Mouse (Mus musculus) forebrain, embryonic 14.5 days (tissue): ENCODE results near the gene Glcci1. TPM values are rescaled to one million over a fixed set of nuclear protein-coding genes. Genes with fewer than 3 reads are reported as not detected.

Source experiments
- ATAC-seq: fragments of 200-750 bp; cut with Nextera tagmentation; 2 replicates; pipeline ENCODE4 v1.8.0; 2017; ENCODE audit warnings: mild to moderate bottlenecking, moderate library complexity
- DNase-seq: peaks from one replicate; pipeline ENCODE4 v3.0.0-alpha.2; 2015; ENCODE audit warnings: low spot score
- H3K27ac ChIP-seq: fragments of 300-500 bp; sonication (generic); 2 replicates; pipeline ENCODE4 v1.5.1; 2014; ENCODE audit warnings: low read depth, mild to moderate bottlenecking, control low read depth, low read length, moderate library complexity
- H3K27me3 ChIP-seq: fragments of 300-500 bp; sonication (generic); replicated peaks from 2 replicates; pipeline ENCODE4 v1.6.1; 2014; ENCODE audit warnings: low read length, control low read depth, mixed read lengths; ENCODE audit not compliant: control insufficient read depth, insufficient read depth
- H3K36me3 ChIP-seq: fragments of 300-500 bp; sonication (generic); 2 replicates; pipeline ENCODE4 v1.6.1; 2014; ENCODE audit warnings: low read length, control low read depth; ENCODE audit not compliant: control insufficient read depth, insufficient read depth
- H3K4me1 ChIP-seq: fragments of 300-500 bp; sonication (generic); 2 replicates; pipeline ENCODE4 v1.6.1; 2014; ENCODE audit warnings: antibody characterized with exemption, low read length, control low read depth; ENCODE audit not compliant: control insufficient read depth, insufficient read depth
- H3K4me2 ChIP-seq: fragments of 300-500 bp; sonication (generic); 2 replicates; pipeline ENCODE4 v1.6.1; 2014; ENCODE audit warnings: mild to moderate bottlenecking, control low read depth, low read length
- H3K4me3 ChIP-seq: fragments of 300-500 bp; sonication (generic); 2 replicates; pipeline ENCODE4 v1.5.1; 2014; ENCODE audit warnings: low read depth, low read length, control low read depth
- H3K9ac ChIP-seq: fragments of 300-500 bp; sonication (generic); 2 replicates; pipeline ENCODE4 v1.6.1; 2014; ENCODE audit warnings: mild to moderate bottlenecking, low read length, control low read depth, moderate library complexity
- H3K9me3 ChIP-seq: fragments of 300-500 bp; sonication (generic); replicated peaks from 2 replicates; pipeline ENCODE4 v1.6.1; 2016; ENCODE audit warnings: low read length, control low read depth, mixed read lengths; ENCODE audit not compliant: control insufficient read depth
- WGBS: fragments of 180-500 bp; shearing (Covaris S2); extraction: QIAGEN DNeasy Blood & Tissue Kit; methylation state at CpG from one replicate; pipeline ENCODE4 v1.1.7; 2014; 5-methylcytosine and 5-hydroxymethylcytosine counted together
- polyA plus RNA-seq: library from polyadenylated mRNA; unstranded; fragments of >200 nt; fragmentation: Nextera tagmentation; extraction: Ambion mirVana; gene quantifications from 2 replicates; pipeline ENCODE4 v1.2.1, GENCODE M21; 2014

The Glcci1 gene
- polyA plus RNA-seq, 1 experiment from 2014 or later: 10.6 TPM

- H3K4me1 ChIP-seq: no peaks in the 10 kb centered on the region; the same call in 1 of the 2 replicates
- DNase-seq (no peak), ATAC-seq (peak; percentile 59; the same call in 1 of the 2 replicates)
- no peak overlapping the region for H3K27ac ChIP-seq
- H3K4me3 ChIP-seq: no peak overlapping the region
- no peaks in the 10 kb centered on the region for H3K9me3 ChIP-seq
- H3K4me2 ChIP-seq: no peak overlapping the region
- H3K36me3 ChIP-seq: no peaks in the 10 kb centered on the region
- H3K9ac ChIP-seq: no peak overlapping the region
- H3K27me3 ChIP-seq: no peaks in the 10 kb centered on the region
- 41% methylated on average over 2 of the region's 2 CpGs for WGBS
These were observed 136.3 kb downstream of the Glcci1 start for GRCm38 (mm10) chr6:8645708-8646107.
